Mouse (Mus musculus) splenic B cell, adult 2 months (primary cell): ENCODE measurements around the gene Cic.

ENCODE experiments used
- DNase-seq: peaks from one replicate; pipeline ENCODE4 v3.0.0-alpha.2; 2011; ENCODE audit warnings: low read depth, low spot score
- H3K27me3 ChIP-seq: 2 replicates; pipeline ENCODE4 v1.6.1; 2012; ENCODE audit warnings: mild to moderate bottlenecking, low read length, moderate library complexity, mixed read lengths; ENCODE audit not compliant: control insufficient read depth, poor library complexity, insufficient read depth, severe bottlenecking
- H3K36me3 ChIP-seq: 2 replicates; pipeline ENCODE4 v1.6.1; 2012; ENCODE audit warnings: mild to moderate bottlenecking, low read length, moderate library complexity, mixed read lengths; ENCODE audit not compliant: control insufficient read depth, poor library complexity, insufficient read depth, severe bottlenecking

Gene Cic

GRCm38 (mm10) chr7:25292107-25292506 is 24.6 kb downstream of the Cic start:
- no peak for DNase-seq
- Histone ChIP-seq H3K36me3 (peaks cover 9% of the 10 kb centered on the region), H3K27me3 (no peaks in the 10 kb centered on the region)

GRCm38 (mm10) chr7:25293191-25293739 is 25.8 kb downstream of the Cic start:
- no peak for DNase-seq
- H3K27me3 ChIP-seq: no peaks in the 10 kb centered on the region
- peaks cover 6% of the 10 kb centered on the region for H3K36me3 ChIP-seq

DNA sequence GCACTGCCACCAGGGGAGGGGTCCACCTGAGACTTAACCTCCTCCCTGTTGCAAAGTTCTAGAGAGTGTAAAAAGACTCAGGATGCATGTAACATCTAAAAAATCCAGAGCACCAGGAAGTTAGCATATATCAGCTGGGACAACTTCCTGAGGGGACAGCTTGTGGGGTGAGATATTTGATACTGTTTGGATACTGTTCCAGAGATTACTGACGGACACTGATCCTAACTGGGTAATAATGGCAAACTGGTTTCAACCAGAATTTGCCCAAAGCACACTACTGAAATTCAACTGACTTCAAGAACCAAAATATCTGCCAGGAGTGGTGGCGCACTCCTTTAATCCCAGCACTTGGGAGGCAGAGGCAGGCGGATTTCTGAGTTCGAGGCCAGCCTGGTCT is 27.0 kb downstream of the Cic start:
- H3K36me3 ChIP-seq: peaks cover 4% of the 10 kb centered on the region
- no peak for DNase-seq

GRCm38 (mm10) chr7:25294960-25295722 is 27.6 kb downstream of the Cic start:
- peaks cover 4% of the 10 kb centered on the region for H3K36me3 ChIP-seq
- H3K27me3 ChIP-seq: no peaks in the 10 kb centered on the region
- peak; percentile 68 for DNase-seq

More for the DNA sequence above, 27.0 kb downstream of the Cic start:
- H3K27me3 ChIP-seq: no peaks in the 10 kb centered on the region

GRCm38 (mm10) chr7:25296945-25297453 is 29.5 kb downstream of the Cic start:
- DNase-seq: peak; percentile 48
- Histone ChIP-seq H3K36me3 (no peaks in the 10 kb centered on the region), H3K27me3 (no peaks in the 10 kb centered on the region)

GRCm38 (mm10) chr7:25297454-25298325 is 30.2 kb downstream of the Cic start, which contains the start of gene Pafah1b3:
TSS of gene Pafah1b3 (minus strand) at chr7:25297986.
- Histone ChIP-seq H3K27me3 (no peaks in the 10 kb centered on the region), H3K36me3 (no peaks in the 10 kb centered on the region)
- DNase-seq: peak; percentile 66

- DNase-seq: no peak
- H3K27me3 ChIP-seq: no peaks in the 10 kb centered on the region
- no peaks in the 10 kb centered on the region for H3K36me3 ChIP-seq
Observed at GRCm38 (mm10) chr7:25301063-25301462, 33.6 kb downstream of the Cic start, which contains the start of gene Prr19. TSS of gene Prr19 (plus strand) at chr7:25301411.

GRCm38 (mm10) chr7:25303003-25303684 is 35.6 kb downstream of the Cic start:
- Histone ChIP-seq H3K36me3 (no peaks in the 10 kb centered on the region), H3K27me3 (no peaks in the 10 kb centered on the region)
- no peak for DNase-seq

DNA sequence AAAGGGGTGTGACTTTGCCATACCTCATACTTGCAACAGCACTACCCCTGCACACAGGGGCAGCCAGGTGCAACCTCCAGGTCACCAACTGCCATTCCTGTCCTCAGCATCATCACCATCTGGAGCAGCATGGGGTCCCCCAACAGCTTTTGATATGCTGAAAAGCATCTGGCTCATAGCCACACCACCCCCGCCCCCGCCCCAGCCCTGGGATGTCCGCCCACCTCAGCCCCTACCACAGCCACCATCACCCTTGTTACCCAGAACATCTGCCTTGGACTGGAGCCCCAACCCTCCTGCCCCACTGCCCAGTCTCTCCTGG is 36.1 kb downstream of the Cic start:
- no peaks in the 10 kb centered on the region for H3K36me3 ChIP-seq
- no peaks in the 10 kb centered on the region for H3K27me3 ChIP-seq

GRCm38 (mm10) chr7:25305481-25305880 is 38.0 kb downstream of the Cic start:
- H3K27me3 ChIP-seq: no peaks in the 10 kb centered on the region
- DNase-seq: no peak
- H3K36me3 ChIP-seq: no peaks in the 10 kb centered on the region

More for the DNA sequence above, 36.1 kb downstream of the Cic start:
- no peak for DNase-seq

DNA sequence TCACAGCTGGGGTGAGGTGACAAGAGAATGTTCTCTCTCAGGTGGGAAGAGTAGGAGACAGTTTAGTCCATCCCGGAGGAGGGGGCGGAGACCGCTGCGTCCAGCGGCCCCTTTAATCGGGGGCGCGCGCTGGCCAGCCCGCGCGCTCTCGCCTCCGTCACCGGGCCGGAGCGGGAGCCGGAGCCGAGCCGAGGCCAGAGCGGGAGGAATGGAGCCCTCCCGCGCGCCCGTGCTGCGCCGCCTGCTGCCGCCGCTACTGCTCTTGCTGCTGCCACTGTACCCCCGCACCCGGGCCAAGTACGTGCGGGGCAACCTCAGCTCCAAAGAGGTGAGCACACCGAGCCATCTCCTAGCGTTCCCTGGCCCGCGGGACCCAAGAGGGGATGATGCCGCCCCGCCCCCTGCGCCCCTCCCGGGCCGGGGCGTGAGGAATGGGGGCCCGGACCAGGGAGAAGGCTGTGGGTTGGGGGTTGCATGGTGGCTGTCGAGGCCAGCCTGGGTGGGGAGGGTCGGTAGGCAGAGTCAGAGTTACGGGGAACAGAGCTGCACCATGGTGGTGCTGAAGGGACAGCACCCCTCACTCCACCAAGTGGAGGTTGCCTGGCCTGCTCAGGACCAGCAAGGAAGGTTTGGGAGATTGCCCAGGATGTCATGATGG is 38.6 kb downstream of the Cic start, which contains the start of gene Tmem145:
Tmem145 (plus strand) TSS at position 151 of the 658 bp plus-strand sequence.
- peak; percentile 66 for DNase-seq
- Histone ChIP-seq H3K27me3 (no peaks in the 10 kb centered on the region), H3K36me3 (no peaks in the 10 kb centered on the region)

DNA sequence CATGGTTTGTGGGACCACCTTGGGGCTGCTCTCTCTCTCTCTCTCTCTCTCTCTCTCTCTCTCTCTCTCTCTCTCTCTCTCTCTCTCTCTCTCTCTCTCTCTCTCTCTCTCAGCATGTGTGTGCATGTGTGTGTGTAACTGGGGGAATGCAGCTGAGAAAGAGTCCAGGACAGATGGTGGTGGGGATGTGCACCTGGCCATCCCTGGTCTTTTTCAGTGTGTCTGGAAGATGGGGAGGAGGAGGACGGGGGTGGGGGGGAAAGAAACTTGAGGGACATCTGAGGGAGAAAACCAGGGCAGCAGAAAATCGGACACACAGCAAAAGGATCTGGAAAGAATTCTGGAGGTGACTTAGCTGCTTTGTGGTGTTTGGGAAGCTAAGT is 39.1 kb downstream of the Cic start:
- DNase-seq: no peak
- H3K36me3 ChIP-seq: no peaks in the 10 kb centered on the region
- no peaks in the 10 kb centered on the region for H3K27me3 ChIP-seq

GRCm38 (mm10) chr7:25308702-25309318 is 41.3 kb downstream of the Cic start:
- H3K27me3 ChIP-seq: no peaks in the 10 kb centered on the region
- no peak for DNase-seq

More at GRCm38 (mm10) chr7:25308702-25309318, 41.3 kb downstream of the Cic start:
- no peaks in the 10 kb centered on the region for H3K36me3 ChIP-seq
